Mouse (Mus musculus) kidney, postnatal 25 days (tissue): Measurements from ENCODE around the gene Vpreb2.
A peak's percentile ranks its signal among the peaks of the same experiment; 100 is the strongest.
"Not testable (repeated sequence)": the region's sequence is repeated elsewhere in the genome, so short reads cannot be mapped to it uniquely, and the experiment has no call there.

ENCODE experiments used
- DNase-seq, 2 experiments: peaks; one replicate each; pipeline ENCODE4 v3.0.0; 2021; ENCODE audit warnings: mixed read lengths in 2 of 2

Gene Vpreb2

GRCm38 (mm10) chr16:17980128-17980527 lies at the start of gene Vpreb2:
Gene Vpreb2 (plus strand): TSS chr16:17980428.
- no peak for DNase-seq

- DNase-seq, result no peak
These were observed 48.2 kb upstream of the Vpreb2 start for GRCm38 (mm10) chr16:17931906-17932460.

- DNase-seq, result no peak
These were observed 46.4 kb upstream of the Vpreb2 start for GRCm38 (mm10) chr16:17933594-17934444.

GRCm38 (mm10) chr16:17934445-17934910 lies 45.8 kb upstream of the Vpreb2 start:
- DNase-seq, result no peak

GRCm38 (mm10) chr16:17936776-17937175 lies 43.5 kb upstream of the Vpreb2 start:
- no peak for DNase-seq

- no peak for DNase-seq
These were observed 42.0 kb upstream of the Vpreb2 start for GRCm38 (mm10) chr16:17938187-17938586.

GRCm38 (mm10) chr16:17938821-17939220 lies 41.4 kb upstream of the Vpreb2 start:
- peak; percentile 79 to 83 for DNase-seq

- DNase-seq, result peak in 1 of 2 experiments; percentile 12
These were observed 40.9 kb upstream of the Vpreb2 start for GRCm38 (mm10) chr16:17939255-17939751.

GRCm38 (mm10) chr16:17943466-17943865 lies 36.8 kb upstream of the Vpreb2 start:
- DNase-seq, result no peak

- DNase-seq, result peak; percentile 38 to 73
These were observed 35.0 kb upstream of the Vpreb2 start for GRCm38 (mm10) chr16:17945081-17945831.

GRCm38 (mm10) chr16:17949421-17949877 lies 30.8 kb upstream of the Vpreb2 start:
- no peak for DNase-seq

- no peak for DNase-seq
These were observed 30.2 kb upstream of the Vpreb2 start for GRCm38 (mm10) chr16:17950068-17950467.

- DNase-seq, result no peak
These were observed 28.6 kb upstream of the Vpreb2 start for GRCm38 (mm10) chr16:17951618-17952017.

GRCm38 (mm10) chr16:17956052-17956638 lies 24.1 kb upstream of the Vpreb2 start:
- not testable (repeated sequence) for DNase-seq

GRCm38 (mm10) chr16:17962091-17962490 lies 18.1 kb upstream of the Vpreb2 start:
- no peak for DNase-seq

- DNase-seq, result no peak
These were observed 8.4 kb upstream of the Vpreb2 start for GRCm38 (mm10) chr16:17971853-17972252.

GRCm38 (mm10) chr16:17977840-17978239 lies 2.4 kb upstream of the Vpreb2 start:
- not testable (repeated sequence) for DNase-seq

GRCm38 (mm10) chr16:17983201-17983600 lies 3.0 kb downstream of the Vpreb2 start:
- no peak for DNase-seq

- no peak for DNase-seq
These were observed 4.0 kb downstream of the Vpreb2 start for GRCm38 (mm10) chr16:17984231-17984630.

GRCm38 (mm10) chr16:17985078-17985477 lies 4.8 kb downstream of the Vpreb2 start:
- no peak for DNase-seq

- DNase-seq, result peak; percentile 59 to 62
These were observed 6.4 kb downstream of the Vpreb2 start for GRCm38 (mm10) chr16:17986456-17987132.

GRCm38 (mm10) chr16:17987703-17988102 lies 7.5 kb downstream of the Vpreb2 start:
- DNase-seq, result peak in 1 of 2 experiments; percentile 1
